Mouse (Mus musculus) MEL (cell line): Measurements from ENCODE around the gene Pou5f1. TPM values are rescaled to one million over a fixed set of nuclear protein-coding genes. Genes with fewer than 3 reads are reported as not detected.

Experiments used
- DNase-seq: peaks from one replicate; pipeline ENCODE4 v3.0.0; 2011; ENCODE audit warnings: low read depth, low spot score
- H3K27ac ChIP-seq: 2 replicates; pipeline ENCODE4 v1.5.1; 2012; ENCODE audit warnings: low read depth, mild to moderate bottlenecking, control low read depth, low read length, moderate library complexity; ENCODE audit not compliant: control insufficient read depth
- H3K27me3 ChIP-seq, 2 experiments: fragments of 150-350 bp in 1 of 2; sonication (generic) in 1 of 2; 2 replicates each; pipeline ENCODE4 v1.6.1; 2012; ENCODE audit warnings: low read length in 2 of 2, mild to moderate bottlenecking in 2 of 2, improper control_type of control experiment in 1 of 2, moderate library complexity in 1 of 2; ENCODE audit not compliant: insufficient read depth in 2 of 2, control insufficient read depth in 1 of 2
- H3K36me3 ChIP-seq, 2 experiments: 2 replicates each; pipeline ENCODE4 v1.6.1; 2012 to 2014; ENCODE audit warnings: low read length in 2 of 2, improper control_type of control experiment in 1 of 2, inconsistent platforms in 1 of 2, mild to moderate bottlenecking in 1 of 2; ENCODE audit not compliant: insufficient read depth in 2 of 2, control insufficient read depth in 1 of 2
- H3K4me1 ChIP-seq, 2 experiments: fragments of 150-350 bp in 1 of 2; sonication (generic) in 1 of 2; 2 replicates each; pipeline ENCODE4 v1.6.1; 2012; ENCODE audit warnings: low read length in 2 of 2, improper control_type of control experiment in 1 of 2, mild to moderate bottlenecking in 1 of 2; ENCODE audit not compliant: insufficient read depth in 2 of 2, control insufficient read depth in 1 of 2
- H3K4me3 ChIP-seq, 2 experiments: fragments of 150-350 bp in 1 of 2; sonication (generic) in 1 of 2; 2 replicates each; pipeline ENCODE4 v1.5.1; 2012; ENCODE audit warnings: low read depth in 2 of 2, low read length in 2 of 2, mild to moderate bottlenecking in 2 of 2, moderate library complexity in 2 of 2, control low read depth in 1 of 2, improper control_type of control experiment in 1 of 2; ENCODE audit not compliant: control insufficient read depth in 1 of 2, insufficient read depth in 1 of 2
- H3K79me2 ChIP-seq: 2 replicates; pipeline ENCODE4 v1.6.1; 2012; ENCODE audit warnings: mild to moderate bottlenecking, low read length, moderate library complexity; ENCODE audit not compliant: control insufficient read depth, poor library complexity, insufficient read depth
- H3K9ac ChIP-seq: 2 replicates; pipeline ENCODE4 v1.6.1; 2012; ENCODE audit warnings: low read depth, mild to moderate bottlenecking, control low read depth, low read length, moderate library complexity; ENCODE audit not compliant: control insufficient read depth, poor library complexity, severe bottlenecking
- H3K9me3 ChIP-seq: fragments of 150-350 bp; sonication (generic); replicated peaks from 2 replicates; pipeline ENCODE4 v1.6.1; 2012; ENCODE audit warnings: mild to moderate bottlenecking, low read length, improper control_type of control experiment, moderate library complexity; ENCODE audit not compliant: insufficient read depth
- BHLHE40 ChIP-seq: IDR thresholded peaks from 2 replicates; pipeline ENCODE4 v1.6.1; 2012; ENCODE audit warnings: low read depth, mild to moderate bottlenecking, inconsistent platforms, low read length, improper control_type of control experiment, borderline replicate concordance
- CTCF ChIP-seq, 3 experiments: IDR thresholded peaks in 2 of 3; conservative IDR thresholded peaks in 1 of 3; 2 replicates each; pipeline ENCODE4 v1.5.1; 2011 to 2012; ENCODE audit warnings: low read length in 3 of 3, low read depth in 2 of 3, mild to moderate bottlenecking in 2 of 3, improper control_type of control experiment in 1 of 3, inconsistent platforms in 1 of 3, mixed read lengths in 1 of 3, moderate library complexity in 1 of 3; ENCODE audit not compliant: control insufficient read depth in 1 of 3, insufficient read depth in 1 of 3, poor library complexity in 1 of 3, severe bottlenecking in 1 of 3
- ELF1 ChIP-seq: IDR thresholded peaks from 2 replicates; pipeline ENCODE4 v1.6.1; 2014; ENCODE audit warnings: low read depth, mild to moderate bottlenecking, inconsistent platforms, low read length, improper control_type of control experiment, moderate library complexity
- EP300 ChIP-seq, 2 experiments: IDR thresholded peaks; 2 replicates each; pipeline ENCODE4 v1.6.1; 2011; ENCODE audit warnings: improper control_type of control experiment in 2 of 2, low read length in 2 of 2, low read depth in 1 of 2, mild to moderate bottlenecking in 1 of 2
- GABPA ChIP-seq: IDR thresholded peaks from 2 replicates; pipeline ENCODE4 v1.6.1; 2012; ENCODE audit warnings: low read depth, mild to moderate bottlenecking, inconsistent platforms, low read length, improper control_type of control experiment, moderate library complexity
- HCFC1 ChIP-seq: IDR thresholded peaks from 2 replicates; pipeline ENCODE4 v1.6.1; 2012; ENCODE audit warnings: low read depth, mild to moderate bottlenecking, inconsistent platforms, low read length, improper control_type of control experiment, moderate library complexity
- JUND ChIP-seq: IDR thresholded peaks from 2 replicates; pipeline ENCODE4 v1.6.1; 2011; ENCODE audit warnings: low read depth, mild to moderate bottlenecking, improper control_type of control experiment, low read length
- MAFK ChIP-seq: IDR thresholded peaks from 2 replicates; pipeline ENCODE4 v1.6.1; 2011; ENCODE audit warnings: low read depth, mild to moderate bottlenecking, low read length, improper control_type of control experiment, borderline replicate concordance
- MAZ ChIP-seq: IDR thresholded peaks from 2 replicates; pipeline ENCODE4 v1.6.1; 2012; ENCODE audit warnings: low read depth, mild to moderate bottlenecking, inconsistent platforms, low read length, improper control_type of control experiment
- MYB ChIP-seq: IDR thresholded peaks from 2 replicates; pipeline ENCODE4 v1.6.1; 2011; ENCODE audit warnings: mild to moderate bottlenecking, low read depth, low read length, improper control_type of control experiment
- POLR2A ChIP-seq, 2 experiments: IDR thresholded peaks; 2 replicates each; pipeline ENCODE4 v1.6.1; 2011 to 2012; ENCODE audit warnings: low read length in 2 of 2, mild to moderate bottlenecking in 2 of 2, control low read depth in 1 of 2, improper control_type of control experiment in 1 of 2, low read depth in 1 of 2, moderate library complexity in 1 of 2; ENCODE audit not compliant: control insufficient read depth in 1 of 2, insufficient read depth in 1 of 2, poor library complexity in 1 of 2
- POLR2AphosphoS2 ChIP-seq: IDR thresholded peaks from 2 replicates; pipeline ENCODE4 v1.6.1; 2011; ENCODE audit warnings: low read length, improper control_type of control experiment
- RAD21 ChIP-seq: IDR thresholded peaks from 2 replicates; pipeline ENCODE4 v1.6.1; 2011; ENCODE audit warnings: mild to moderate bottlenecking, low read depth, low read length, improper control_type of control experiment
- RCOR1 ChIP-seq: IDR thresholded peaks from 2 replicates; pipeline ENCODE4 v1.6.1; 2012; ENCODE audit warnings: low read depth, mild to moderate bottlenecking, inconsistent platforms, low read length, improper control_type of control experiment
- SMC3 ChIP-seq: IDR thresholded peaks from 2 replicates; pipeline ENCODE4 v1.6.1; 2011; ENCODE audit warnings: low read depth, low read length, improper control_type of control experiment
- TBP ChIP-seq: IDR thresholded peaks from 2 replicates; pipeline ENCODE4 v1.8.0; 2011; ENCODE audit warnings: low read depth, low read length, improper control_type of control experiment
- TCF12 ChIP-seq: IDR thresholded peaks from 2 replicates; pipeline ENCODE4 v1.6.1; 2014; ENCODE audit warnings: low read depth, mild to moderate bottlenecking, inconsistent platforms, low read length, improper control_type of control experiment, moderate library complexity
- USF1 ChIP-seq: IDR thresholded peaks from 2 replicates; pipeline ENCODE4 v1.6.1; 2014; ENCODE audit warnings: low read depth, mild to moderate bottlenecking, inconsistent platforms, low read length, improper control_type of control experiment, moderate library complexity
- USF2 ChIP-seq, 2 experiments: IDR thresholded peaks; 2 replicates each; pipeline ENCODE4 v1.6.1; 2011 to 2012; ENCODE audit warnings: improper control_type of control experiment in 2 of 2, low read length in 2 of 2, borderline replicate concordance in 1 of 2, inconsistent platforms in 1 of 2, low read depth in 1 of 2, mild to moderate bottlenecking in 1 of 2; ENCODE audit not compliant: insufficient read depth in 1 of 2
- ZMIZ1 ChIP-seq: IDR thresholded peaks from 2 replicates; pipeline ENCODE4 v1.6.1; 2012; ENCODE audit warnings: low read depth, mild to moderate bottlenecking, inconsistent platforms, low read length, improper control_type of control experiment, moderate library complexity
- ZNF384 ChIP-seq: IDR thresholded peaks from 2 replicates; pipeline ENCODE4 v1.6.1; 2012; ENCODE audit warnings: low read depth, mild to moderate bottlenecking, inconsistent platforms, low read length, improper control_type of control experiment
- polyA plus RNA-seq, 2 experiments: library from polyadenylated mRNA; stranded (reverse) in 1 of 2; unstranded in 1 of 2; fragments of >175 nt in 1 of 2; fragments of >200 nt in 1 of 2; gene quantifications; 2 replicates each; pipeline versions ENCODE4 v1.2.1 to v1.2.4; 2012; ENCODE audit warnings: low replicate concordance in 2 of 2, low read depth in 1 of 2; ENCODE audit not compliant: insufficient read length in 2 of 2, insufficient read depth in 1 of 2, missing spikeins in 1 of 2
- total RNA-seq: library from RNA; depleted of rRNA; stranded (reverse); fragments of 300-350 nt; gene quantifications from 2 replicates; pipeline ENCODE4 v1.2.3, GENCODE M21; 2012

Gene Pou5f1
- total and polyA plus RNA-seq, 3 experiments: not detected

DNA sequence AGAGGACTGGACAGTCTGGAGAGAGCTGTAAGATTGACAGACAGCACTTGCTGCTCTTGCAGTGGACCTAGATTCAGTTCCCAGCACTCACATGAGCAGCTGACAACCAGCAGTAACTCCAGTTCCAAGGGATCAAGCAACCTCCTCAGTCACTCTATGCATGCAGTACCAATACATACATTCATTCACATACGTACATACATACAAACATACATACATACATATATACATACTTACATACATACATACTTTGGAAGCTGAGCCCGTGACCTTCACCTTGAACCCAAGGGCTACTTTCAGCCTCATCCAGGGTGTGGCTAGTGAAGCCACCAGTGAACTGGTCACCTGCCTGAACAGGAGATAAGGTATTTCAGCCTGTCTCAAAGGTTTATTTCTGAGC lies 17.8 kb upstream of the Pou5f1 start:
- no peaks in the 10 kb centered on the region for H3K9me3 ChIP-seq
- DNase-seq: no peak
- H3K4me3 ChIP-seq: no peak overlapping the region
- H3K9ac ChIP-seq: no peak overlapping the region
- no peaks in the 10 kb centered on the region for H3K79me2 ChIP-seq
- no peaks in the 10 kb centered on the region for H3K4me1 ChIP-seq
- no peak for TF ChIP-seq GABPA
- no peak for TF ChIP-seq RCOR1
- TF ChIP-seq TCF12: no peak
- TF ChIP-seq MAFK: no peak
- TF ChIP-seq POLR2A (IDR thresholded peaks at IDR 0.05; ENCODE audit: control insufficient read depth in 1 of 2, insufficient read depth in 1 of 2, low read depth in 1 of 2, low read length in 2 of 2, poor library complexity in 1 of 2): no peak
- TF ChIP-seq USF1: no peak
- no peak for TF ChIP-seq HCFC1
- TF ChIP-seq ZNF384: no peak
- no peak for TF ChIP-seq CTCF (IDR thresholded peaks at IDR 0.05 in 2 of 3, conservative IDR thresholded peaks at IDR 0.05 in 1 of 3; ENCODE audit: control insufficient read depth in 1 of 3, insufficient read depth in 1 of 3, low read depth in 2 of 3, low read length in 3 of 3, poor library complexity in 1 of 3, severe bottlenecking in 1 of 3)
- TF ChIP-seq BHLHE40: no peak
- no peak for TF ChIP-seq SMC3
- TF ChIP-seq, all 39 proteins: peak for 0
- H3K27ac ChIP-seq: no peak overlapping the region
- H3K36me3 ChIP-seq: no peaks in the 10 kb centered on the region
- 0 out of 4 replicates have a peak, but pooled peaks cover 0 to 1% of the 10 kb centered on the region in 2 experiments for H3K27me3 ChIP-seq

- no peak overlapping the region for H3K9ac ChIP-seq
- no peaks in the 10 kb centered on the region for H3K9me3 ChIP-seq
- no peak for DNase-seq
- H3K4me1 ChIP-seq: no peaks in the 10 kb centered on the region
- no peak overlapping the region for H3K27ac ChIP-seq
- H3K4me3 ChIP-seq: no peak overlapping the region
- peaks cover 1 to 4% of the 10 kb centered on the region in 2 experiments; a peak in 2 of 4 replicates for H3K27me3 ChIP-seq
- TF ChIP-seq HCFC1 (no peak), USF2 (IDR thresholded peaks at IDR 0.05; ENCODE audit: borderline replicate concordance in 1 of 2, insufficient read depth in 1 of 2, low read depth in 1 of 2, low read length in 2 of 2) (no peak), TCF12 (no peak), ZNF384 (no peak), ELF1 (no peak), POLR2AphosphoS2 (no peak), RAD21 (no peak), MAFK (no peak), MAZ (no peak), ZMIZ1 (no peak), TBP (no peak), GABPA (no peak), JUND (no peak), EP300 (IDR thresholded peaks at IDR 0.05; ENCODE audit: low read depth in 1 of 2, low read length in 2 of 2) (no peak), MYB (no peak), USF1 (no peak)
- no peaks in the 10 kb centered on the region for H3K79me2 ChIP-seq
- no peaks in the 10 kb centered on the region for H3K36me3 ChIP-seq
These were observed 15.5 kb upstream of the Pou5f1 start for GRCm38 (mm10) chr17:35490320-35490719.
